Mouse (Mus musculus) liver, adult 2 months (tissue): ENCODE data around the gene Tmem214. TPM values are rescaled to one million over a fixed set of nuclear protein-coding genes. Genes with fewer than 3 reads are reported as not detected.
"Not testable (repeated sequence)": the region's sequence is repeated elsewhere in the genome, so short reads cannot be mapped to it uniquely, and the experiment has no call there.

ENCODE experiments used
- DNase-seq: peaks from one replicate; pipeline ENCODE4 v3.0.0-alpha.2; 2011; ENCODE audit warnings: low read depth, low spot score; ENCODE audit errors: extremely low read depth
- H3K27ac ChIP-seq: fragments of 200-500 bp; replicated peaks from 2 replicates; pipeline ENCODE4 v1.5.1; 2012; ENCODE audit warnings: low read depth, mild to moderate bottlenecking, control low read depth, inconsistent platforms, low read length; ENCODE audit not compliant: insufficient read depth
- H3K27me3 ChIP-seq: fragments of 200-500 bp; 2 replicates; pipeline ENCODE4 v1.6.1; 2012; ENCODE audit warnings: mild to moderate bottlenecking, moderate library complexity, low read length, inconsistent platforms; ENCODE audit not compliant: control insufficient read depth, insufficient read depth
- H3K36me3 ChIP-seq: fragments of 200-500 bp; 2 replicates; pipeline ENCODE4 v1.6.1; 2012; ENCODE audit warnings: low read length, inconsistent platforms; ENCODE audit not compliant: control insufficient read depth, insufficient read depth
- H3K4me1 ChIP-seq: fragments of 200-500 bp; 2 replicates; pipeline ENCODE4 v1.6.1; 2011; ENCODE audit warnings: low read length; ENCODE audit not compliant: control insufficient read depth, insufficient read depth
- H3K4me3 ChIP-seq: fragments of 200-500 bp; 2 replicates; pipeline ENCODE4 v1.5.1; 2011; ENCODE audit warnings: low read depth, mild to moderate bottlenecking, control low read depth, low read length, moderate library complexity; ENCODE audit not compliant: insufficient read depth
- H3K79me2 ChIP-seq: fragments of 200-500 bp; 2 replicates; pipeline ENCODE4 v1.6.1; 2012; ENCODE audit warnings: inconsistent platforms, mild to moderate bottlenecking, low read length, moderate library complexity; ENCODE audit not compliant: control insufficient read depth, insufficient read depth
- H3K9ac ChIP-seq: fragments of 200-500 bp; 2 replicates; pipeline ENCODE4 v1.6.1; 2012; ENCODE audit warnings: low read depth, mild to moderate bottlenecking, control low read depth, inconsistent platforms, low read length
- CTCF ChIP-seq: fragments of 200-500 bp; IDR thresholded peaks from 2 replicates; pipeline ENCODE4 v1.5.1; 2011; ENCODE audit warnings: low read depth, low read length, control low read depth
- POLR2A ChIP-seq: fragments of 200-500 bp; IDR thresholded peaks from 2 replicates; pipeline ENCODE4 v1.6.1; 2011; ENCODE audit warnings: low read length, control low read depth; ENCODE audit not compliant: insufficient read depth; ENCODE audit errors: extremely low read depth
- WGBS: fragments of 180-500 bp; shearing (Covaris S2); methylation state at CpG from one replicate; pipeline ENCODE4 v1.1.7; 2018; 5-methylcytosine and 5-hydroxymethylcytosine counted together
- polyA plus RNA-seq: library from polyadenylated mRNA; depleted of rRNA; stranded (reverse); fragments of >200 nt; gene quantifications from 2 replicates; pipeline ENCODE4 v1.2.3, GENCODE M21; 2012
- total RNA-seq: library from RNA; depleted of rRNA; stranded (reverse); fragments of >200 nt; gene quantifications from 2 replicates; pipeline ENCODE4 v1.2.3, GENCODE M21; 2014

Tmem214 gene
- total and polyA plus RNA-seq, 2 experiments = 27.9 to 89.2 TPM

GRCm38 (mm10) chr5:30879347-30879943 lies 11.6 kb downstream of the Tmem214 start:
- Histone ChIP-seq H3K36me3 (peaks cover 13% of the 10 kb centered on the region), H3K27me3 (no peaks in the 10 kb centered on the region), H3K9ac (no peak overlapping the region), H3K27ac (no peak overlapping the region), H3K4me1 (peaks cover 2% of the 10 kb centered on the region; the same call in 1 of the 2 replicates), H3K79me2 (no peaks in the 10 kb centered on the region), H3K4me3 (no peak overlapping the region)
- TF ChIP-seq CTCF (no peak; the same call in 1 of the 2 replicates), POLR2A (no peak)
- no peak for DNase-seq
- 84% methylated on average over 5 of the region's 5 CpGs for WGBS

- not testable (repeated sequence) for H3K4me1 ChIP-seq, H3K9ac ChIP-seq, H3K79me2 ChIP-seq, H3K4me3 ChIP-seq, H3K27me3 ChIP-seq, H3K27ac ChIP-seq, DNase-seq, H3K36me3 ChIP-seq
- WGBS = 83% methylated on average over 4 of the region's 4 CpGs
Observed at GRCm38 (mm10) chr5:30881839-30882238, 14.0 kb downstream of the Tmem214 start.

GRCm38 (mm10) chr5:30886209-30886608 lies 18.4 kb downstream of the Tmem214 start:
- Histone ChIP-seq H3K9ac (no peak overlapping the region), H3K4me3 (no peak overlapping the region), H3K27ac (no peak overlapping the region), H3K36me3 (no peaks in the 10 kb centered on the region), H3K27me3 (no peaks in the 10 kb centered on the region), H3K4me1 (peaks cover 1% of the 10 kb centered on the region; the same call in 1 of the 2 replicates), H3K79me2 (no peaks in the 10 kb centered on the region)
- DNase-seq = no peak
- WGBS = 60% methylated on average over 4 of the region's 4 CpGs
- TF ChIP-seq CTCF = no peak
- no peak for TF ChIP-seq POLR2A

GRCm38 (mm10) chr5:30886731-30887130 lies 18.9 kb downstream of the Tmem214 start:
- Histone ChIP-seq H3K27me3 (no peaks in the 10 kb centered on the region), H3K79me2 (no peaks in the 10 kb centered on the region), H3K27ac (no peak overlapping the region; the same call in 1 of the 2 replicates), H3K36me3 (no peaks in the 10 kb centered on the region), H3K4me3 (no peak overlapping the region), H3K4me1 (peaks cover 1% of the 10 kb centered on the region; the same call in 1 of the 2 replicates), H3K9ac (no peak overlapping the region)
- 29% methylated on average over 5 of the region's 5 CpGs for WGBS
- no peak for DNase-seq
- TF ChIP-seq CTCF (no peak), POLR2A (no peak)

GRCm38 (mm10) chr5:30887331-30887761 lies 19.5 kb downstream of the Tmem214 start:
- under 1% methylated on average over 19 of the region's 19 CpGs for WGBS
- Histone ChIP-seq H3K9ac (peak overlapping the region; percentile 82), H3K27ac (peak overlapping the region; percentile 83), H3K4me1 (peaks cover 1% of the 10 kb centered on the region; the same call in 1 of the 2 replicates), H3K36me3 (no peaks in the 10 kb centered on the region; the same call in 1 of the 2 replicates), H3K4me3 (peak overlapping the region; percentile 79), H3K27me3 (no peaks in the 10 kb centered on the region), H3K79me2 (no peaks in the 10 kb centered on the region)
- peak; percentile 90 for TF ChIP-seq POLR2A
- TF ChIP-seq CTCF = 0 out of 2 replicates have a peak, but pooled peaks have one; percentile 5
- peak; percentile 93 for DNase-seq

- Histone ChIP-seq H3K9ac (peak overlapping the region; percentile 82), H3K36me3 (no peaks in the 10 kb centered on the region; the same call in 1 of the 2 replicates), H3K4me3 (peak overlapping the region; percentile 79), H3K27ac (peak overlapping the region; percentile 83), H3K27me3 (no peaks in the 10 kb centered on the region), H3K4me1 (peaks cover 1% of the 10 kb centered on the region; the same call in 1 of the 2 replicates), H3K79me2 (no peaks in the 10 kb centered on the region)
- TF ChIP-seq POLR2A (no peak), CTCF (no peak)
- under 1% methylated on average over 28 of the region's 28 CpGs for whole genome bisulfite sequencing
- DNase-seq = peak; percentile 99
Observed at GRCm38 (mm10) chr5:30887858-30888336, 20.1 kb downstream of the Tmem214 start.
